Mouse (Mus musculus) lung, adult 18-20 months (tissue): Measurements from ENCODE around the gene Rnf224.

ENCODE experiments used
- DNase-seq, 2 experiments: peaks; one replicate each; pipeline ENCODE4 v3.0.0; 2022; ENCODE audit warnings: mixed read lengths in 2 of 2

The Rnf224 gene

DNA sequence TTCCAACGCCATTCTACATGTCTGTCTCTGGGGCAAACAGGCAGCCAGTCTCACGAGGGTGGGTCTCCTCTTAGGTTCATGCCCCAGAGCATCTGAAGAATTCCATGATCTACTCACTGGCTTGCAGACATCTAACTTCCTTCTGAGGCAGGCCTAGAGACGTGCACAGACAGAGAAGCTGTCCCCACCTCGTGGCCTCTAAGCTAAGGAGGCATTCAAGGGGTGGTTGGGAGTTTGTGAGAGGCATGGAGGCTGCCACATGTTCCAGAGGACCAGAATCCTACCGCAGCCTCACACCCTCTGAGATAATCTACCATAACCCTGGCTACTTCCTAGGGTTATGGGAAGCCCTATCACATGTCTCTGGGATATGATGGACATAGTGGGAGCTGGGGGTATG lies 42.6 kb downstream of the Rnf224 start:
- no peak for DNase-seq

DNA sequence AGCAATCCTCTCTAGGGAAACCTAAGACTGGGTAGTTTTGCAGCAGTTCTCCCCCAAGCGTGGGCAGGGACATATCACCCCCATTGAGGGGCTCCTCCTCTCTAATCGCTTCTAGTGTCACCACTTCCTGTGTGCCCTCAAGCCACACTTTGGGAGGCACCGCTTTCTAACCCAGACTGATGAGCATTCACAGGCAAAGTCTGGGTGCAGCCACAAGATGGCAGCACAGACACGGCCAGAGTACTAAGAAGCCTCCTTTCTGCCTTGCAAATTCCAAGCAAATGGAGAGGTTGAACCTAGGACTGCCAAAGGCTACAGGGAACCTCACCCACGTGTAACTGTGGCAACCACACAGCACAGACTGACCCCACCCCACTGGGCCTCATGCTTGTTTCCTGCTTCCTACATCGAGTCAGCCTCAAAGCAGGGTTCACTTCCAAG lies 43.2 kb downstream of the Rnf224 start:
- peak; percentile 88 to 91 for DNase-seq

DNA sequence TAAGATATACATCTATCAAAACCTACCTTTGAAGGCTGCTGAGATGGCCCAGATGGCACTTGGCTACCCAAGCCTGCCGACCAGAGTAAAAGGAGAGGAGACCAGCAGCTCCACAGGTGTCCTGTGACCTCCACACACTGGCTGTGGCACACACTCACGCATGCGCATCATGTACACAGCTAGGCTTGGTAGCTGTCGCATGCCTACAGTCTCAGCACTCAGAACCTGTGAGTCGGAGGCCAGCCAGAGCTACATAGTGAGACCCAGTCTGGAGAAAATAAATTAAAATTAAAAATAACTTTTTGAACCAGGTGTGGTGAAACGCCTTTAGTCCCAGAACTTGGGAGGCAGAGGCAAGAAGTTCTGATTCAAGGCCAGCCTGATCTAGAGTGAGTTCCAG lies 48.7 kb downstream of the Rnf224 start:
- no peak for DNase-seq

DNA sequence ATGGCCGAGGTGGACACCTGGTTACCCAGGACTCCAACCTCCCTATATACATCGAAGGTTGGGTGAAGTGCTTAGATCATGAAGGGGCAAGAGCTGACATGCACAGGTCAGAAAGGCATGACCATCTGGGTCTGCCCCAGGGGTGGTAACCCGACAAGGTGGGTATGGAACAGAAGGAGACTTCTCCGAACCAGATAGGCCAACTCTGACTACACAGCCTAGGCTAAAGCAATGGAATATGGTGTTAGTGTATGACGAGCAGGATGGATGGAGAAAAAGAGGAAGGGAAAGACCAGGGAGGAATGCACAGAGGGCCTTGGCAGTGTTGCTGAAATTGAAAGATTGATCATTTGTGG lies 50.0 kb downstream of the Rnf224 start:
- DNase-seq, result no peak

DNA sequence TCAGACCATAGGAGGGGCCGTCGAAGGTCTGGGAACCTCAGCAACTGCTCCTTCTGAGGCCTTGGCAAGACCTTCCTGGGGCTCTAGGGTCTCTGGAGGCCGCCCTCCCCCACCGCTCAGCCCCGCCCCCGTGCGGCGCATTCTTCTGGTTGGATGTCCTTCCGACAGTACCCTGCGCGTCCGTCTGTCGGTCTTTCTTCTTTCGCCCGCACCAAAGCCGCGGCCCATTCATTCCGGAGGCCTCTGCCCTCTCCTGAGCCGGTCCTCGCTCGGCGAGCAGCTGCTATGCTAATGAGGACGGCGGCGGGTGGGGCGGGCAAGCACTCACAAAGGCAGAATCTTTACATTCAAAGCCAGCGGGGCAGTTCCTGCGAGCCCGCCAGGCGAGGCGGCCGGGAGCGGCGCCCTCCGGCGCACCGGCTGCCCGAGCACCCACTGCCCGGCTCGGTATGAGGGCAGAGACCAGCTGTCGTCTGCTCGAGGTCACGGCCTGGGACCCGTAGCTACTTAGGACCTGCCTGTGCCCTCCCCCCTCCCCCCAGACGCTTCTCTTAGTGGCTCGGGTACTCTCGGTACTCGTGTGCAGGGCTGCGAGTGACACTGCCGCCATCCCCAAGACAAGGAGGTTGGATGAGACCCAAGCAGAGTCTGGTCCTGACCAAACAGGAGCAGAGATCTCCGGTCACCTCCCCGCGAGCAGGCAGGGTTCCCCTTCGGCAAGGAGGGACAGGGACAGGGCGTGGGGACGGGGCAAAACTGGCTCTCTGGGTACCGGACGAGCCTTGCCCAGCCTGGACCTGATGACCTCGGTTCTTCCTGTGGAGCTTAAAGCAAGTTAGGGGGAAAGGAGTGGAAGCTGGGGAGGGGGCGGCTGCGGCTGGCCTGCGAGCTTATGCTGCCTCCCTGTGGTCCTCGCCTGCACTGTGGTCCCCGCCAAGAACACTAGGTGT lies 50.7 kb downstream of the Rnf224 start:
- DNase-seq, result peak; percentile 68 to 72

DNA sequence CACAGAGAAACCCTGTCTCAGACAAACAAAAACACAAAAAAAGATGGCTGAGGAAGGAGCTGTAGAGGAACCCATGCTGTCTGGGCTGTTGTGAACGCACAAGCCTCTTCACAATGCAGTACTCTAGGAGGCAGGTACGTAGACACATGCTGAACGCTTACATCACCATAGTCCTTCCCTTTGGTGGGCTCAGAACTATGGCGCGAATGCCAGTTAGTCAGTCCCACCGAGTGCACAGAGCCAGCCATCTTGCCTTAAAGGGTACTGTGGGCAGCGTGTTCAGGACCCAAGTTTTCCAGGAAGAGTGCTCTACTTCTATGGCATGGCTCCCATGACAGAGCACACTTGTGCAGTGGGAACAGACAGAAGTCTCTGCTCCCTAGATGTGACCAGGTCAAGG lies 52.1 kb downstream of the Rnf224 start:
- no peak for DNase-seq
